Mouse (Mus musculus): ENCODE measurements at regions not wholly inside any gene's neighbourhood (a gene's known extent, or its start where the extent isn't known, plus 50 kb on each side); places are given as distances from the start of the nearest gene placed in this dataset.
A peak's percentile ranks its signal among the peaks of the same experiment; 100 is the strongest.

GRCm38 (mm10) chr2:137236961-137237360 lies 120.5 kb upstream of the Jag1 start:
- ATAC-seq (ENCODE audit: low FRiP score, low read depth): no peak
- H3K4me3 ChIP-seq: no peak overlapping the region
- 59% methylated on average over 3 of the region's 3 CpGs for whole genome bisulfite sequencing

GRCm38 (mm10) chr2:137233936-137234335 lies 117.5 kb upstream of the Jag1 start:
- 58% methylated on average over 3 of the region's 3 CpGs for WGBS
- Histone ChIP-seq H3K36me3 (no peaks in the 10 kb centered on the region), H3K27me3 (no peaks in the 10 kb centered on the region; the same call in 1 of the 2 replicates), H3K27ac (replicated peaks) (no peak overlapping the region), H3K9me3 (no peaks in the 10 kb centered on the region), H3K4me2 (no peak overlapping the region), H3K4me1 (replicated peaks) (peaks cover 9% of the 10 kb centered on the region; the same call in 1 of the 2 replicates), H3K9ac (no peak overlapping the region), H3K4me3 (no peak overlapping the region)
- ATAC-seq (ENCODE audit: low FRiP score, low read depth): no peak

More at GRCm38 (mm10) chr2:137236961-137237360, 120.5 kb upstream of the Jag1 start:
- Histone ChIP-seq H3K27ac (replicated peaks) (no peak overlapping the region), H3K4me2 (no peak overlapping the region), H3K27me3 (no peaks in the 10 kb centered on the region), H3K4me1 (replicated peaks) (no peaks in the 10 kb centered on the region), H3K36me3 (no peaks in the 10 kb centered on the region), H3K9me3 (no peaks in the 10 kb centered on the region), H3K9ac (no peak overlapping the region)

GRCm38 (mm10) chr2:137231161-137231560 lies 114.7 kb upstream of the Jag1 start:
- H3K9ac ChIP-seq: no peak overlapping the region
- H3K4me3 ChIP-seq: no peak overlapping the region
- peaks cover 9% of the 10 kb centered on the region; the same call in 1 of the 2 replicates for H3K4me1 ChIP-seq (replicated peaks)
- H3K27me3 ChIP-seq: no peaks in the 10 kb centered on the region; the same call in 1 of the 2 replicates
- no peak overlapping the region for H3K27ac ChIP-seq (replicated peaks)
- H3K36me3 ChIP-seq: no peaks in the 10 kb centered on the region
- ATAC-seq (ENCODE audit: low FRiP score, low read depth): no peak
- H3K4me2 ChIP-seq: no peak overlapping the region
- H3K9me3 ChIP-seq: no peaks in the 10 kb centered on the region

- H3K4me3 ChIP-seq: no peak overlapping the region
- ATAC-seq (ENCODE audit: low FRiP score, low read depth): peak; percentile 79
- no peaks in the 10 kb centered on the region for H3K9me3 ChIP-seq
- H3K27ac ChIP-seq (replicated peaks): no peak overlapping the region
- H3K4me2 ChIP-seq: no peak overlapping the region
- WGBS: 17% methylated on average over 1 of the region's 1 CpGs
- H3K4me1 ChIP-seq (replicated peaks): peaks cover 9% of the 10 kb centered on the region; the same call in 1 of the 2 replicates
- H3K27me3 ChIP-seq: no peaks in the 10 kb centered on the region; the same call in 1 of the 2 replicates
- no peaks in the 10 kb centered on the region for H3K36me3 ChIP-seq
- no peak overlapping the region for H3K9ac ChIP-seq
Observed at GRCm38 (mm10) chr2:137229422-137230069, 113.1 kb upstream of the Jag1 start.

GRCm38 (mm10) chr2:137227495-137227894 lies 111.1 kb upstream of the Jag1 start:
- H3K36me3 ChIP-seq: no peaks in the 10 kb centered on the region
- H3K27me3 ChIP-seq: peaks cover 2% of the 10 kb centered on the region; the same call in 1 of the 2 replicates
- ATAC-seq (ENCODE audit: low FRiP score, low read depth): no peak
- peaks cover 9% of the 10 kb centered on the region; the same call in 1 of the 2 replicates for H3K4me1 ChIP-seq (replicated peaks)
- no peak overlapping the region for H3K27ac ChIP-seq (replicated peaks)
- no peak overlapping the region for H3K9ac ChIP-seq
- no peak overlapping the region for H3K4me2 ChIP-seq
- WGBS: 70% methylated on average over 4 of the region's 4 CpGs
- no peaks in the 10 kb centered on the region for H3K9me3 ChIP-seq
- no peak overlapping the region for H3K4me3 ChIP-seq

- Histone ChIP-seq H3K4me2 (no peak overlapping the region), H3K27me3 (0 out of 2 replicates have a peak, but pooled peaks cover 2% of the 10 kb centered on the region), H3K9me3 (no peaks in the 10 kb centered on the region), H3K4me3 (no peak overlapping the region), H3K36me3 (no peaks in the 10 kb centered on the region), H3K4me1 (replicated peaks) (0 out of 2 replicates have a peak, but pooled peaks cover 5% of the 10 kb centered on the region), H3K27ac (replicated peaks) (no peak overlapping the region), H3K9ac (no peak overlapping the region)
- no peak for ATAC-seq (ENCODE audit: low FRiP score, low read depth)
- WGBS: 87% methylated on average over 10 of the region's 10 CpGs
Observed at GRCm38 (mm10) chr2:137224702-137225552, 108.5 kb upstream of the Jag1 start.

GRCm38 (mm10) chr2:137215697-137216096 lies 99.3 kb upstream of the Jag1 start:
- 78% methylated on average over 7 of the region's 7 CpGs for WGBS
- H3K27ac ChIP-seq (replicated peaks): no peak overlapping the region
- H3K4me1 ChIP-seq (replicated peaks): no peaks in the 10 kb centered on the region
- ATAC-seq (ENCODE audit: low FRiP score, low read depth): no peak
- H3K9ac ChIP-seq: no peak overlapping the region
- no peaks in the 10 kb centered on the region for H3K9me3 ChIP-seq
- H3K4me2 ChIP-seq: no peak overlapping the region
- no peak overlapping the region for H3K4me3 ChIP-seq
- H3K36me3 ChIP-seq: no peaks in the 10 kb centered on the region
- no peaks in the 10 kb centered on the region for H3K27me3 ChIP-seq

GRCm38 (mm10) chr2:137207846-137208245 lies 91.4 kb upstream of the Jag1 start:
- Histone ChIP-seq H3K9me3 (no peaks in the 10 kb centered on the region), H3K4me1 (replicated peaks) (no peaks in the 10 kb centered on the region), H3K27ac (replicated peaks) (no peak overlapping the region), H3K36me3 (no peaks in the 10 kb centered on the region), H3K4me3 (no peak overlapping the region), H3K9ac (no peak overlapping the region), H3K4me2 (no peak overlapping the region), H3K27me3 (no peaks in the 10 kb centered on the region)
- no peak for ATAC-seq (ENCODE audit: low FRiP score, low read depth)
- WGBS: 92% methylated on average over 2 of the region's 2 CpGs

- Histone ChIP-seq H3K9me3 (no peaks in the 10 kb centered on the region), H3K36me3 (no peaks in the 10 kb centered on the region), H3K4me3 (no peak overlapping the region), H3K27me3 (no peaks in the 10 kb centered on the region), H3K4me2 (no peak overlapping the region), H3K9ac (no peak overlapping the region), H3K4me1 (replicated peaks) (no peaks in the 10 kb centered on the region), H3K27ac (replicated peaks) (no peak overlapping the region)
- no peak for ATAC-seq (ENCODE audit: low FRiP score, low read depth)
- WGBS: 63% methylated on average over 6 of the region's 6 CpGs
Observed at GRCm38 (mm10) chr2:137204274-137204850, 87.9 kb upstream of the Jag1 start.

- H3K9me3 ChIP-seq: no peaks in the 10 kb centered on the region
- no peak overlapping the region for H3K27ac ChIP-seq (replicated peaks)
- no peaks in the 10 kb centered on the region for H3K4me1 ChIP-seq (replicated peaks)
- ATAC-seq (ENCODE audit: low FRiP score, low read depth): no peak
- H3K9ac ChIP-seq: no peak overlapping the region
- 92% methylated on average over 4 of the region's 4 CpGs for WGBS
- H3K27me3 ChIP-seq: no peaks in the 10 kb centered on the region
- no peak overlapping the region for H3K4me2 ChIP-seq
- no peaks in the 10 kb centered on the region for H3K36me3 ChIP-seq
- no peak overlapping the region for H3K4me3 ChIP-seq
Observed at GRCm38 (mm10) chr2:137200101-137200500, 83.7 kb upstream of the Jag1 start.

GRCm38 (mm10) chr2:137192183-137192582 lies 75.7 kb upstream of the Jag1 start:
- no peaks in the 10 kb centered on the region for H3K27me3 ChIP-seq
- no peak overlapping the region for H3K9ac ChIP-seq
- no peak for ATAC-seq (ENCODE audit: low FRiP score, low read depth)
- H3K36me3 ChIP-seq: no peaks in the 10 kb centered on the region
- H3K4me3 ChIP-seq: no peak overlapping the region
- H3K4me1 ChIP-seq (replicated peaks): no peaks in the 10 kb centered on the region
- no peak overlapping the region for H3K27ac ChIP-seq (replicated peaks)
- 84% methylated on average over 7 of the region's 7 CpGs for WGBS
- H3K9me3 ChIP-seq: no peaks in the 10 kb centered on the region
- no peak overlapping the region for H3K4me2 ChIP-seq

GRCm38 (mm10) chr2:137169176-137169575 lies 52.7 kb upstream of the Jag1 start:
- no peaks in the 10 kb centered on the region for H3K9me3 ChIP-seq

More at GRCm38 (mm10) chr2:137169176-137169575, 52.7 kb upstream of the Jag1 start:
- no peak overlapping the region for H3K9ac ChIP-seq
- 88% methylated on average over 1 of the region's 1 CpGs for WGBS
- H3K27ac ChIP-seq (replicated peaks): no peak overlapping the region
- no peak overlapping the region for H3K4me3 ChIP-seq
- no peak for ATAC-seq (ENCODE audit: low FRiP score, low read depth)
- no peaks in the 10 kb centered on the region for H3K36me3 ChIP-seq
- H3K4me1 ChIP-seq (replicated peaks): no peaks in the 10 kb centered on the region
- H3K4me2 ChIP-seq: no peak overlapping the region
- H3K27me3 ChIP-seq: no peaks in the 10 kb centered on the region
